Mouse (Mus musculus) liver, embryonic 15.5 days (tissue): Measurements from ENCODE around the gene Ube2v1. TPM values are rescaled to one million over a fixed set of nuclear protein-coding genes. Genes with fewer than 3 reads are reported as not detected.

Source experiments
- ATAC-seq: fragments of 200-750 bp; cut with Nextera tagmentation; 2 replicates; pipeline ENCODE4 v1.8.0; 2017; ENCODE audit warnings: moderate number of reproducible peaks, mild to moderate bottlenecking, moderate library complexity; ENCODE audit not compliant: insufficient read depth
- H3K27ac ChIP-seq: fragments of 300-500 bp; sonication (generic); replicated peaks from 2 replicates; pipeline ENCODE4 v1.5.1; 2015; ENCODE audit warnings: mild to moderate bottlenecking, inconsistent platforms
- H3K27me3 ChIP-seq: fragments of 300-500 bp; sonication (generic); 2 replicates; pipeline ENCODE4 v1.6.1; 2015; ENCODE audit warnings: mild to moderate bottlenecking, inconsistent platforms
- H3K36me3 ChIP-seq: fragments of 300-500 bp; sonication (generic); replicated peaks from 2 replicates; pipeline ENCODE4 v1.6.1; 2015; ENCODE audit warnings: moderate library complexity, mild to moderate bottlenecking, inconsistent platforms
- H3K4me1 ChIP-seq: fragments of 300-500 bp; sonication (generic); replicated peaks from 2 replicates; pipeline ENCODE4 v1.6.1; 2015; ENCODE audit warnings: inconsistent platforms
- H3K4me2 ChIP-seq: fragments of 300-500 bp; sonication (generic); 2 replicates; pipeline ENCODE4 v1.6.1; 2015; ENCODE audit warnings: moderate library complexity, mild to moderate bottlenecking, inconsistent platforms
- H3K4me3 ChIP-seq: fragments of 300-500 bp; sonication (generic); replicated peaks from 2 replicates; pipeline ENCODE4 v1.5.1; 2015; ENCODE audit warnings: mild to moderate bottlenecking, inconsistent platforms
- H3K9ac ChIP-seq: fragments of 300-500 bp; sonication (generic); 2 replicates; pipeline ENCODE4 v1.6.1; 2015; ENCODE audit warnings: moderate library complexity, mild to moderate bottlenecking, inconsistent platforms
- H3K9me3 ChIP-seq: fragments of 300-500 bp; sonication (generic); replicated peaks from 2 replicates; pipeline ENCODE4 v1.6.1; 2016; ENCODE audit warnings: inconsistent platforms
- WGBS: fragments of 180-500 bp; shearing (Covaris S2); methylation state at CpG from one replicate; pipeline ENCODE4 v1.1.7; 2015; ENCODE audit warnings: mixed read lengths; ENCODE audit not compliant: insufficient replicate concordance; 5-methylcytosine and 5-hydroxymethylcytosine counted together
- polyA plus RNA-seq: library from polyadenylated mRNA; unstranded; fragments of >200 nt; fragmentation: Nextera tagmentation; extraction: Ambion mirVana; gene quantifications from 2 replicates; pipeline ENCODE4 v1.2.1, GENCODE M21; 2015

Ube2v1 gene
- polyA plus RNA-seq, 1 experiment from 2014 or later = 187 TPM

GRCm38 (mm10) chr2:167632731-167633536 is 1.0 kb upstream of the Ube2v1 start:
- Histone ChIP-seq H3K27me3 (no peaks in the 10 kb centered on the region), H3K4me1 (peaks cover 75% of the 10 kb centered on the region), H3K9ac (peak overlapping the region; percentile 99)

GRCm38 (mm10) chr2:167631181-167631590 is 709 bp downstream of the Ube2v1 start:
- peaks cover 89% of the 10 kb centered on the region for H3K4me1 ChIP-seq
- H3K27me3 ChIP-seq = no peaks in the 10 kb centered on the region
- H3K9ac ChIP-seq = peak overlapping the region; percentile 99
- H3K36me3 ChIP-seq = peaks cover 20% of the 10 kb centered on the region
- H3K4me2 ChIP-seq = peak overlapping the region; percentile 79
- peak overlapping the region; percentile 99 for H3K27ac ChIP-seq
- peak overlapping the region; percentile 94 for H3K4me3 ChIP-seq
- H3K9me3 ChIP-seq = no peaks in the 10 kb centered on the region
- no peak for ATAC-seq
- under 1% methylated on average over 31 of the region's 31 CpGs for WGBS

More at GRCm38 (mm10) chr2:167632731-167633536, 1.0 kb upstream of the Ube2v1 start:
- peaks cover 6% of the 10 kb centered on the region for H3K36me3 ChIP-seq
- no peak for ATAC-seq
- peak overlapping the region; percentile 94 for H3K4me3 ChIP-seq
- 60% methylated on average over 12 of the region's 12 CpGs for WGBS
- peak overlapping the region; percentile 99 for H3K27ac ChIP-seq
- H3K4me2 ChIP-seq = peak overlapping the region; percentile 79
- no peaks in the 10 kb centered on the region for H3K9me3 ChIP-seq

- H3K27ac ChIP-seq = peak overlapping the region; percentile 99
- H3K4me2 ChIP-seq = peak overlapping the region; percentile 79
- no peaks in the 10 kb centered on the region for H3K27me3 ChIP-seq
- no peaks in the 10 kb centered on the region for H3K9me3 ChIP-seq
- ATAC-seq = no peak
- 46% methylated on average over 5 of the region's 5 CpGs for WGBS
- H3K4me1 ChIP-seq = peaks cover 89% of the 10 kb centered on the region
- H3K9ac ChIP-seq = peak overlapping the region; percentile 99
- peak overlapping the region; percentile 94 for H3K4me3 ChIP-seq
- H3K36me3 ChIP-seq = peaks cover 26% of the 10 kb centered on the region
Measured at GRCm38 (mm10) chr2:167630421-167630820, 1.5 kb downstream of the Ube2v1 start.

GRCm38 (mm10) chr2:167629665-167630209 is 2.2 kb downstream of the Ube2v1 start:
- Histone ChIP-seq H3K36me3 (peaks cover 33% of the 10 kb centered on the region), H3K9me3 (no peaks in the 10 kb centered on the region), H3K27ac (peak overlapping the region; percentile 99), H3K9ac (peak overlapping the region; percentile 99), H3K4me3 (peak overlapping the region; percentile 94), H3K4me2 (peak overlapping the region; percentile 79), H3K4me1 (peaks cover 89% of the 10 kb centered on the region), H3K27me3 (no peaks in the 10 kb centered on the region)
- ATAC-seq = no peak
- 54% methylated on average over 11 of the region's 11 CpGs for WGBS

- Histone ChIP-seq H3K4me1 (peaks cover 85% of the 10 kb centered on the region), H3K36me3 (peaks cover 37% of the 10 kb centered on the region), H3K27ac (peak overlapping the region; percentile 99), H3K27me3 (no peaks in the 10 kb centered on the region), H3K9ac (peak overlapping the region; percentile 99), H3K4me3 (peak overlapping the region; percentile 94), H3K4me2 (peak overlapping the region; percentile 79), H3K9me3 (no peaks in the 10 kb centered on the region)
- 10% methylated on average over 4 of the region's 4 CpGs for WGBS
- peak; percentile 88 for ATAC-seq
Measured at GRCm38 (mm10) chr2:167628872-167629271, 3.0 kb downstream of the Ube2v1 start.

- Histone ChIP-seq H3K36me3 (peaks cover 54% of the 10 kb centered on the region), H3K27me3 (no peaks in the 10 kb centered on the region), H3K4me2 (peak overlapping the region; percentile 79), H3K4me1 (peaks cover 84% of the 10 kb centered on the region), H3K27ac (peak overlapping the region; percentile 99), H3K9me3 (no peaks in the 10 kb centered on the region), H3K9ac (peak overlapping the region; percentile 99), H3K4me3 (peak overlapping the region; percentile 94)
- no peak for ATAC-seq
- 66% methylated on average over 7 of the region's 7 CpGs for WGBS
Measured at GRCm38 (mm10) chr2:167627019-167627418, 4.9 kb downstream of the Ube2v1 start.

GRCm38 (mm10) chr2:167625670-167626069 is 6.2 kb downstream of the Ube2v1 start:
- 56% methylated on average over 2 of the region's 2 CpGs for WGBS
- H3K4me2 ChIP-seq = peak overlapping the region; percentile 18
- peaks cover 65% of the 10 kb centered on the region for H3K36me3 ChIP-seq
- peak overlapping the region; percentile 99 for H3K27ac ChIP-seq
- H3K27me3 ChIP-seq = no peaks in the 10 kb centered on the region
- H3K9ac ChIP-seq = peak overlapping the region; percentile 43
- peaks cover 94% of the 10 kb centered on the region for H3K4me1 ChIP-seq
- no peak overlapping the region for H3K4me3 ChIP-seq
- H3K9me3 ChIP-seq = no peaks in the 10 kb centered on the region
- ATAC-seq = no peak

GRCm38 (mm10) chr2:167624368-167625075 is 7.4 kb downstream of the Ube2v1 start:
- 86% methylated on average over 6 of the region's 6 CpGs for WGBS
- Histone ChIP-seq H3K27me3 (no peaks in the 10 kb centered on the region), H3K4me2 (no peak overlapping the region), H3K36me3 (peaks cover 68% of the 10 kb centered on the region), H3K4me3 (no peak overlapping the region), H3K27ac (peak overlapping the region; percentile 38), H3K4me1 (peaks cover 89% of the 10 kb centered on the region), H3K9me3 (no peaks in the 10 kb centered on the region), H3K9ac (no peak overlapping the region)
- no peak for ATAC-seq

GRCm38 (mm10) chr2:167622965-167623364 is 8.9 kb downstream of the Ube2v1 start:
- peaks cover 85% of the 10 kb centered on the region for H3K4me1 ChIP-seq
- no peaks in the 10 kb centered on the region for H3K9me3 ChIP-seq
- H3K4me3 ChIP-seq = no peak overlapping the region
- H3K27ac ChIP-seq = peak overlapping the region; percentile 74
- no peak for ATAC-seq
- no peaks in the 10 kb centered on the region for H3K27me3 ChIP-seq
- H3K9ac ChIP-seq = no peak overlapping the region
- 56% methylated on average over 5 of the region's 5 CpGs for WGBS
- H3K4me2 ChIP-seq = peak overlapping the region; percentile 2; the same call in 1 of the 2 replicates
- peaks cover 77% of the 10 kb centered on the region for H3K36me3 ChIP-seq

GRCm38 (mm10) chr2:167622352-167622751 is 9.5 kb downstream of the Ube2v1 start:
- no peaks in the 10 kb centered on the region for H3K27me3 ChIP-seq
- H3K27ac ChIP-seq = peak overlapping the region; percentile 74
- H3K9me3 ChIP-seq = no peaks in the 10 kb centered on the region
- H3K9ac ChIP-seq = no peak overlapping the region
- H3K4me2 ChIP-seq = peak overlapping the region; percentile 1; the same call in 1 of the 2 replicates
- H3K36me3 ChIP-seq = peaks cover 77% of the 10 kb centered on the region
- WGBS = 84% methylated on average over 13 of the region's 13 CpGs
- H3K4me3 ChIP-seq = no peak overlapping the region
- ATAC-seq = no peak
- peaks cover 80% of the 10 kb centered on the region for H3K4me1 ChIP-seq
